Mouse (Mus musculus) stomach, postnatal 0 days (tissue): ENCODE data around the gene Slc9a1.

Source experiments
- CTCF ChIP-seq: IDR thresholded peaks from 2 replicates; pipeline ENCODE4 v1.5.1; 2016; ENCODE audit warnings: antibody characterized with exemption, low read depth, mild to moderate bottlenecking, moderate library complexity
- EP300 ChIP-seq: optimal IDR thresholded peaks from 2 replicates; pipeline ENCODE3; 2016; ENCODE audit warnings: antibody characterized with exemption

DNA sequence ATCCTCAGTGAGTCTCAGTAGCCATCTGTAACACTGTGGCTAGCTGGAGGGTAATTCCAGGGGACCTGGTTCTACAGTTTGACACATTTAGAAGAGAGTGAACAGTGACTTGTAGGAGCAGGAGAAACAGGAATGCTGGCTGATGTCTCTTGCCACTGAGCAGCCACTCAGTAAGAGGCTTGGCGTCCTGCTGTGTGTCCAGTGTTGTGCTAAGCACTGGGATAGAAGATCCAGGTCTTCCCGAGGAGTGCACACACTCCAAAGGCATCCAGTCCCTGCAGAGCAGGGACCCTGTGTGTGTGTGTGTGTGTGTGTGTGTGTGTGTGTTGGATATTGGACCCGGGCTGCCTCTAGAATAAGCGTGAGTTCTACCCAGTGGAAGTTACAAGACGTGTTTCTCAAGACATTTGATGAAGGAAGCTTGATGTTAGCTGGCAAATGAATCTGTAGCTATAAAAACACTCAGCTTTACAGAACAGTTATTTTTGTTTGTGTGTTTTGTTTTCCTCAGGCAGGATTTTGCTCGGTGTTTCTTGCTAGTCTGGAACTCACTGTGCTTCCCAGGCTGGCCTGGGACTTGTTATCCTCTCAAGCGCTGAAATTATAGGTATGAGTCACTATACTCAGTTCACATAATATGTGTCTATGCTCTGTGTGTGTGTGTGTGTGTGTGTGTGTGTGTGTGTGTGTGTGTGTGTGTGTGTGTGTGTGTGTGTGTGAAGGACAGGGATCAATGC is 16.7 kb downstream of the Slc9a1 start:
- no peak for TF ChIP-seq CTCF
- TF ChIP-seq EP300 = no peak
